Mouse (Mus musculus): ENCODE measurements around the gene St6galnac5. TPM values are rescaled to one million over a fixed set of nuclear protein-coding genes. Genes with fewer than 3 reads are reported as not detected.

The St6galnac5 gene
- total RNA-seq, 2 experiments from 2014 or later: 0.07 TPM; not detected in 1

DNA sequence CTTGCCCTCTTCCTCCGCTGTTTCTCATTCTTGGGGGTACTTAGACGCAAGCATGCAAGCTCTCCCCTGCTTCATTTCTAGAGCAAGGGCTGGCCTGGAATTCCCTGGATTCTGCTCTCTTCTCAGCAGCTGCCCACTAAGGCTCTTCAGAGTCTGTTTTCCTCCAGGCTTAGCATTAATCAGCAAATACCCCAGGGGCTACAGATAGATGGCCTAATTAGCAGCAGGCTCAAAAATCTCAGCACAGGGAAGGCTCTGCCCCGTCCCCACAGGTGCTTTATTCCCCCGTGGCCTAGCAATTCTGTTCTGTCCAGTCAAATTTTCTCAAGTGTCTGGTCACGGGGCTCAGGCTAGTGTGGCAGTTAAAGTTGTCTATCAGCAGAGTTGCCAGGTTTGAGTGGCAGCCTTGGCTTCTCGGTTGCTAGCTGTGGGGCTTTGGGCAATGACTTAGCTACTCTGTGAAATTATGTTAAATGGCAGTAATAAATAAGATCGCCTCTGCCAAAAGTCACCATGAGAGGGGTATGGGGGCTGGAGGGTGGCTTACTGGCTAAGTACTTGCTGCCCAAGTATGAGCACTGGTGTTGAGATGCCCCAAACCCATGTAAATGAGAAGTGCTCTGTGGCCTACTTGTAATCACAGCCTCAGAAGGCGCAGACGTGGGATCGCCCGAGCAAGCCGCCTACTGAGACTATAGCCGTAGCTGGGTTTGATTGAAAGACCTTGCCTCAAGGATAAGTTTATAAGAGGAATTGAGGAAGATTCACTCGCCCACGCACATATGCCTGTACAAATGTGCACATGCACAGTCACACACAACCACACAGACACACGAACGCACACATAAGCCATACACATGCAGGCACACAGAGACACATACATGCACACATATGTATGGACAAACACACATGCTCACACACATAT lies 107.4 kb downstream of the St6galnac5 start:
- ATAC-seq (ENCODE audit: poor library complexity, severe bottlenecking): no peak

- ATAC-seq (ENCODE audit: poor library complexity, severe bottlenecking): no peak
Measured at GRCm38 (mm10) chr3:152872596-152872995, 109.5 kb downstream of the St6galnac5 start.

- no peak for ATAC-seq (ENCODE audit: poor library complexity, severe bottlenecking)
Measured at GRCm38 (mm10) chr3:152872054-152872453, 110.0 kb downstream of the St6galnac5 start.

GRCm38 (mm10) chr3:152867654-152868525 lies 114.2 kb downstream of the St6galnac5 start:
- ATAC-seq (ENCODE audit: poor library complexity, severe bottlenecking): no peak

DNA sequence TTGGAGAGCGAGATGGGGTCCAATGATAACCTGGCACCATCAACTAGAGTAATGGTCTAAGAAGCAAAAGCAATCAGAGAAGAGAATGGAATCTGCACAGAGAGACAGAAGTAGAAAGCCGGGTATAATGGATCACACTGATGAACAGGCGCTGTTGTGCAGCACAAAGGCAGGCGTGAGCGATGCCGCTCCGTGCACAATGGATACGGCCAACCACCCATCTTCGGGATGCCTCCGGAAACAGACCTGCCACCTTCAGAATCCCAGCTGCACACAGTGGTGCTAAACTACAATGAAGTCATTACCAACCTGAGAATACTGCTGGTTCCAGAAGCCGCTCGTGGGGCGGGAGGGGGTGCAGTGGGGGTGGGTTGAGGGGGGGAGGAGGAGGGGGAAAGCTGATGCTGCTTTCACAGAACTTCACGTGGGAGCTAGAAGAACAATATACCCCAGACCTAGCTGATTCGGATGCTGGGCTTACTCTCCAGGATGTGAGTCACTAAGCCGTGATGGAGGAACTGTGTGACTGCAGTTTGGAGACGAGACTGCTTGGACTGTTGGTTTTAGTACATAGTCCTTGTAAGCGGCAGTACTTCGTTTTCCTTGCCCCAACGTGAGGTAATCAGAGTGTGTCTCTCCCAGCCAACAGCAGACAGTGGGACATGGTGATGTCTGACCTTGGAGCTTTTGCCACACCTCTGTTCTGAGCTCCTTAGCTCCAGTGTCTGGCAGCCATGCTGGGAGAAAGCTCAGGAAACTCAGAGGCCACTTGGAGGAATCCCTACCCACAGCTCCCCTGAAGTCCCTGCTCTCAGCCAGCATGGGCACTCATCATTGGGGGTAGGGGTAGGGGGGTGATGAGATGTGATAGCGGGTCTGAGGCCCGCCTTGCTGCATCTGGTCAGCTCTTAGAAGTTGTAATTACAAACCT lies 115.7 kb downstream of the St6galnac5 start:
- ATAC-seq (ENCODE audit: poor library complexity, severe bottlenecking): no peak

DNA sequence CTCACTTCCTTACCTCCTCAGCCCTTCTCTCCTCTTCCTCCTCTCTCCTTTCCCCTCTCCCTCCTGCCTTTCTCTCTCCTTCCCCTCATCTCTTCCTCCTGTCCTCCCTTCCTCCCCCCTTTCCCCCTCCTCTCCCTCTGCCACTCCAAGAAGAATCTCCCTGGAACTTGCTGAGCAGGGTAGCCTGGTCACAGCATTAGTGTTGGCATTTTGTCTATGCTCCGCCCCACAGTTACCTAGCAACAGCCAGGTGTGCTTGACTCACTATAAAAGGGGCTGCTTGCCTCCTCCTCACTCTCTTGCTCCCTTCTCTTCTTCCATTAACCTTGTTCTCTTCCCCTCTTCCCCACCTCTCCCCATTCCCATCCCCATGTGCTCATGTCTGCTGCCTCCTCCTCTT lies 120.1 kb downstream of the St6galnac5 start:
- ATAC-seq (ENCODE audit: poor library complexity, severe bottlenecking): no peak

DNA sequence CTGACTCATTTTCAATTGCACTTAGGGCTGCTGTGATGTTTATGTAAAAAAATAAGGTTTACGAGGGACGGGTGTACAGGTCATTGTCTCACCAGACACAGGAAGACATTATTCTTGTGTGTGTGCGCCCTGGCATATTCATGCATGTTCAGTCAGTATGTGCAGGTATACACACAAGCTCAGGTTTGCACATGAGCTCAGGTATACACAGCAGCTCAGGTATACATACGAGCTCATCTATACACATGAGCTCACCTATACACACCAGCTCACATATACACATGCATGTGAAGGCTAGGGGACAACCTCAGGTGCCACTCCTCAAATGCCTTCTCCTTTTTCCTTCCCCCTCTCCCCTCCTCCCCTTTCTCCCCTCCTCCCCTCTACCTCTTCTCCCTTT lies 120.6 kb downstream of the St6galnac5 start:
- ATAC-seq (ENCODE audit: poor library complexity, severe bottlenecking): no peak

DNA sequence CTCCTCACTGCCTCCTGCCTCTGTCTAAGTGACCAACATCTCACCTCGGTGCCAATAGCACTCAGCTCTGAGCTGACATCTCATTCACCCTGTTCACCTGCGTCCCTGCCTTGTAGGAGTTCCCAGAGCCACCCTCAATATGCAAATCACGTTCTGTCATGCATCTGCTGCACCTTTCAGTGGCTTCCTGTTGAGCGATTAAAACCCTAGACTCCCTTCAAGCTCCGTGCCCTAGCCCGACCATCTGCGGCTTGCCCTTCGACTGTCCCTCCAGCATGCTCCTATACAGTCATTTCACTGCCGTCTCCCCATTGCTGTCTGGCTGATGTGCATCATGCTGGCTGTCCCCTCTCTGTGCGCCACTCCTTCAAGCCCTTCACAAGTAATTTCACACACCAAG lies 126.0 kb downstream of the St6galnac5 start:
- no peak for ATAC-seq (ENCODE audit: poor library complexity, severe bottlenecking)

- ATAC-seq (ENCODE audit: poor library complexity, severe bottlenecking): no peak
Measured at GRCm38 (mm10) chr3:152855006-152855614, 126.9 kb downstream of the St6galnac5 start.

- ATAC-seq (ENCODE audit: poor library complexity, severe bottlenecking): no peak
Measured at GRCm38 (mm10) chr3:152843925-152844324, 138.1 kb downstream of the St6galnac5 start.

- no peak for ATAC-seq (ENCODE audit: poor library complexity, severe bottlenecking)
Measured at GRCm38 (mm10) chr3:152842648-152843047, 139.4 kb downstream of the St6galnac5 start.

DNA sequence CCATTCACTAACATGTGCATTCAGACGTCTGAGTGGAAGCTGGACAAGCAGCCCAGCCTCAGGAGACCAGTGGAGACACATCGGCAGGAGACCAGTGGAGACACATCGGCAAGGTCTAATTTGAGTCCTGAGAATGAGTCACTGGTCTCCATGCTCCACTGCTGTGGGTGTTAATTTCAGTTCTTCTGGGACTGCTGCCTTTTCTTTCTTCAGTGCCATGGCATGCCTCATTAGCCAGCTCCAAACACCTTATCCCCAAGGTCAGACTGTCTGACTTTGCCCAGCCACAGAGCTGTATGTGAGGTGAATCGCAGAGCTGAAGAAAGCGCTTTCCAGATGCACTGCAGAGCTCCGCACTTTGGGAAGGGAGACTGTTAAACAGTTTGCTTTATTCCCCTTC lies 140.8 kb downstream of the St6galnac5 start:
- no peak for ATAC-seq (ENCODE audit: poor library complexity, severe bottlenecking)

GRCm38 (mm10) chr3:152837938-152838337 lies 144.1 kb downstream of the St6galnac5 start:
- ATAC-seq (ENCODE audit: poor library complexity, severe bottlenecking): no peak

DNA sequence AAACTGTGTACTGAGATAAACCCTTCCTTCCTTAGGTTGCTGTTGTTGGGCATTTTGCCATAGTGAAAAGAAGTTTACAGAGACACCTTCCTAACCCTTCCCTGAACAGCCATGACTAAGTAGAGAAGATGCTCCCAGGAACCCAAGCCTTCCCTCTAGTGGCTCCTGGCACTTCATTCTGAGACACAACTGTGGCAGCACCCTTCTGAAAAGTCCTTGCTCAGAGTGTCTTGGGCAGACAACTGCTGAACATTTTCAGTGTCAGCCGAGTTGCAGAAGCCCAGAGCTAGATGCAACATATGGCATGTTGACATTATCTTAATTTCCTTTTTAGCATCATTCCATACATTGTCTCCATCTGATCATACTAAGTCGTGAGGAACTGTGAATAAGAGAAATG lies 144.6 kb downstream of the St6galnac5 start:
- no peak for ATAC-seq (ENCODE audit: poor library complexity, severe bottlenecking)

- no peak for ATAC-seq (ENCODE audit: poor library complexity, severe bottlenecking)
Measured at GRCm38 (mm10) chr3:152832436-152832835, 149.6 kb downstream of the St6galnac5 start.

DNA sequence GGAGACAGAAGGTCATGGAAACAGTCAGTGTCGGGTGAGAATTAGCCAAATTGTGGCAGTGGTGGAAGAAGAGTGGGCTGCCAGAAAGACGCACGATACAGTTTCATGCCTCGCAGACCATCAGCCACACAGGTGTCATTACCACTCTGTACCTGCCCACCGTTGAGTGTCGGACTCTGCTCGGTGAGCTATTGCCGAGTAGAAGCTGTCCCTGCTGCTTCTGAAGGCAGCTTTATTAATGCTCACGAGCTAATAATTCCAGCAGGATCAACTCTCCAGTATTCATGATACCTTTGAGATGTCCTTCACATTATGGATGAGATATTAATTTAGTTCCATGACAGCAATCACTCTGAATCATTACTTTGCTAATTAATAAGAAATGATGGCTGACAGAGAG lies 150.1 kb downstream of the St6galnac5 start:
- ATAC-seq (ENCODE audit: poor library complexity, severe bottlenecking): no peak

DNA sequence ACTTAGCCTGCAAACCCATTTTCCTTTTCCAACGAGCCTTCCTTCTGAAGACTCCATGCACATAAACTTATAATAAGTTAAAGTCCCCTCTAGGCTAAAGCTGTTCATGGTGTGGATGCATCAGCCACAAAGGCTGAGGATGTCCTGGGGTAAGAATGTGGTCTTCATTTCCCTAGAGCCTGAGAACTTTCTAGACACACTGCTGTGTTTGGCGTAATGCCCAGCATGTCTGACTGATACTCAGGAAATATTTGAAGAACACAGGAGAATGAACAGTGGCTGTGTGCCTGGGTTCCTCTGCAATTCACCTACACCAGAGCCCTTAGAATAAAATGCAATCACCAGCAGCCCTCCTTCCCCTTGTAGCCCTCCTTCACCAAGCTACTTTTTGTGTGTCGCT lies 150.7 kb downstream of the St6galnac5 start:
- ATAC-seq (ENCODE audit: poor library complexity, severe bottlenecking): no peak

GRCm38 (mm10) chr3:152821202-152821601 lies 160.8 kb downstream of the St6galnac5 start:
- no peak for ATAC-seq (ENCODE audit: poor library complexity, severe bottlenecking)

DNA sequence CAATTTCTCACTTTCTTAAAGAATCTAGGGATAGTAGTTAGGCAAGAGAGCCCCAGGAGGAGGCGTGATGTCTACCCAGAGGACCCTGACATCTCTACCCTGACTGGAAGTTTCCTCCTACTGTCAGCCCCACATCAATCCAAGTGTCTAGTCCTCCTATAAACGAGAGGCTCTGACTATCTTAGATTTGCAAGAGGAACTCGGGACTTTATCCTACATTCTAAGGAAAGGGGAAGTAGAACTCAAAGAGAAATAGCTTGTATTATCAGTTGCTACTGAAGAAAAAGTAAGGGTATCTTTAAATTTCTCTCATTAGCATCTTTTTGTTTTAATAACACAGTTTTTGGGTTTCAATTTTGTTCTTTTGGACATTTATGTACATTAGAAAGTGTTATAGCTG lies 161.6 kb downstream of the St6galnac5 start:
- ATAC-seq (ENCODE audit: poor library complexity, severe bottlenecking): no peak

GRCm38 (mm10) chr3:152815110-152815509 lies 166.9 kb downstream of the St6galnac5 start:
- no peak for ATAC-seq (ENCODE audit: poor library complexity, severe bottlenecking)

Measured in megakaryocyte, adult 5-6 weeks (primary cell).